Comparison of ENCODE assay signal across 10 mouse cellular contexts in genomic region chr14:47911546-47912545, GRCm38 (mm10).
DNase-seq lines count a peak whose midpoint lies in the region; ATAC-seq and TF ChIP-seq lines count a peak whose summit lies in the region.
"Had no signal": no experiment of that assay in that cellular context is flagged by ENCODE, and none has a peak within 500 bp of the region (broad histone marks: within the 10 kb centered on the region; RNA-seq: fewer than 3 reads in every experiment).

No protein-coding gene starts in this region.

- no peak for ATAC-seq in kidney, embryonic 16.5 days (ENCODE audit: low FRiP score, low TSS enrichment)
- ATAC-seq in frontal cortex, adult (ENCODE audit: low TSS enrichment): peak; percentile 93
- peak; percentile 62; the same call in 1 of the 2 replicates for ATAC-seq in neural tube, embryonic 15.5 days (ENCODE audit: low FRiP score)
- no peak for ATAC-seq in lung, postnatal 0 days
- no peak for ATAC-seq in liver, embryonic 11.5 days (replicated peaks; ENCODE audit: low FRiP score)

- TF ChIP-seq CTCF in lung, postnatal 0 days (IDR thresholded peaks at IDR 0.05): no peak

- H3K9ac ChIP-seq in kidney, embryonic 16.5 days (replicated peaks; ENCODE audit: low read length): no peak overlapping the region
- H3K9ac ChIP-seq in neural tube, embryonic 15.5 days (replicated peaks): no peak overlapping the region
- no peak overlapping the region for H3K9ac ChIP-seq in lung, postnatal 0 days (replicated peaks; ENCODE audit: low read depth)
- no peak overlapping the region for H3K9ac ChIP-seq in liver, embryonic 11.5 days (ENCODE audit: low read depth, low read length)
- H3K9ac ChIP-seq: embryonic facial prominence, embryonic 15.5 days; liver, embryonic 13.5 days had no signal

- peak; percentile 91 for DNase-seq in kidney, adult 11 months
- DNase-seq in layer of hippocampus, adult 8-10 months (ENCODE audit: low spot score in 2 of 2): peak; percentile 73 to 82
- no peak for DNase-seq in adipocyte (ENCODE audit: low spot score)
- DNase-seq in lung, postnatal 0 days (ENCODE audit: low spot score): no peak
- no peak for DNase-seq in liver, embryonic 11.5 days (ENCODE audit: low spot score)
- DNase-seq: liver, embryonic 13.5 days had no signal

- 63% methylated on average over 9 of the region's 9 CpGs for WGBS in kidney, embryonic 16.5 days
- 65% methylated on average over 9 of the region's 9 CpGs for WGBS in neural tube, embryonic 15.5 days
- WGBS in lung, postnatal 0 days: 74% methylated on average over 9 of the region's 9 CpGs
- 70% methylated on average over 9 of the region's 9 CpGs for WGBS in liver, embryonic 11.5 days

- no peak for TF ChIP-seq EP300 in lung, postnatal 0 days (IDR thresholded peaks at IDR 0.05)

- no peak overlapping the region for H3K4me3 ChIP-seq in kidney, embryonic 16.5 days (ENCODE audit: low read length)
- H3K4me3 ChIP-seq in neural tube, embryonic 15.5 days (replicated peaks): no peak overlapping the region
- H3K4me3 ChIP-seq in lung, postnatal 0 days (ENCODE audit: low read depth, low read length): no peak overlapping the region
- H3K4me3 ChIP-seq in liver, embryonic 11.5 days (ENCODE audit: low read depth, low read length): no peak overlapping the region
- H3K4me3 ChIP-seq: embryonic facial prominence, embryonic 15.5 days; liver, embryonic 13.5 days had no signal

- H3K27ac ChIP-seq in kidney, embryonic 16.5 days (ENCODE audit: low read length): no peak overlapping the region
- no peak overlapping the region for H3K27ac ChIP-seq in neural tube, embryonic 15.5 days (replicated peaks)
- no peak overlapping the region for H3K27ac ChIP-seq in lung, postnatal 0 days (ENCODE audit: low read length)
- no peak overlapping the region for H3K27ac ChIP-seq in liver, embryonic 11.5 days (ENCODE audit: low read depth, low read length)
- H3K27ac ChIP-seq: embryonic facial prominence, embryonic 15.5 days; liver, embryonic 13.5 days had no signal

- no peaks in the 10 kb centered on the region for H3K27me3 ChIP-seq in kidney, embryonic 16.5 days (ENCODE audit: insufficient read depth, low read length)
- no peaks in the 10 kb centered on the region for H3K27me3 ChIP-seq in neural tube, embryonic 15.5 days (replicated peaks)
- H3K27me3 ChIP-seq in lung, postnatal 0 days (replicated peaks; ENCODE audit: insufficient read depth, low read length): no peaks in the 10 kb centered on the region
- no peaks in the 10 kb centered on the region for H3K27me3 ChIP-seq in liver, embryonic 11.5 days (replicated peaks; ENCODE audit: control insufficient read depth, insufficient read depth, low read length)
- H3K27me3 ChIP-seq: embryonic facial prominence, embryonic 15.5 days; liver, embryonic 13.5 days had no signal

- H3K4me2 ChIP-seq in kidney, embryonic 16.5 days (replicated peaks; ENCODE audit: low read depth, low read length): no peak overlapping the region
- no peak overlapping the region for H3K4me2 ChIP-seq in neural tube, embryonic 15.5 days
- H3K4me2 ChIP-seq in lung, postnatal 0 days (replicated peaks; ENCODE audit: low read depth, low read length): no peak overlapping the region
- no peak overlapping the region for H3K4me2 ChIP-seq in liver, embryonic 11.5 days
- H3K4me2 ChIP-seq: embryonic facial prominence, embryonic 15.5 days; liver, embryonic 13.5 days had no signal

- no peaks in the 10 kb centered on the region for H3K4me1 ChIP-seq in kidney, embryonic 16.5 days (ENCODE audit: insufficient read depth, low read length)
- H3K4me1 ChIP-seq in neural tube, embryonic 15.5 days: peaks cover 16% of the 10 kb centered on the region; the same call in 1 of the 2 replicates
- H3K4me1 ChIP-seq in lung, postnatal 0 days (ENCODE audit: insufficient read depth, low read depth, low read length): no peaks in the 10 kb centered on the region
- H3K4me1 ChIP-seq in liver, embryonic 11.5 days (replicated peaks; ENCODE audit: control insufficient read depth, insufficient read depth, low read length): no peaks in the 10 kb centered on the region
- H3K4me1 ChIP-seq: liver, embryonic 13.5 days had no signal

- H3K36me3 ChIP-seq in kidney, embryonic 16.5 days (ENCODE audit: insufficient read depth, low read length): no peaks in the 10 kb centered on the region
- H3K36me3 ChIP-seq in neural tube, embryonic 15.5 days: no peaks in the 10 kb centered on the region
- no peaks in the 10 kb centered on the region for H3K36me3 ChIP-seq in lung, postnatal 0 days (ENCODE audit: insufficient read depth, low read length)
- no peaks in the 10 kb centered on the region for H3K36me3 ChIP-seq in liver, embryonic 11.5 days (ENCODE audit: control insufficient read depth, insufficient read depth, low read length)
- H3K36me3 ChIP-seq: embryonic facial prominence, embryonic 15.5 days; liver, embryonic 13.5 days had no signal

- no peaks in the 10 kb centered on the region for H3K9me3 ChIP-seq in kidney, embryonic 16.5 days (ENCODE audit: low read length)
- no peaks in the 10 kb centered on the region for H3K9me3 ChIP-seq in neural tube, embryonic 15.5 days (replicated peaks)
- no peaks in the 10 kb centered on the region for H3K9me3 ChIP-seq in lung, postnatal 0 days (ENCODE audit: low read length)
- H3K9me3 ChIP-seq in liver, embryonic 11.5 days (ENCODE audit: control insufficient read depth, low read length): no peaks in the 10 kb centered on the region
- H3K9me3 ChIP-seq: embryonic facial prominence, embryonic 15.5 days; liver, embryonic 13.5 days had no signal

Comparison
In these comparisons a context has a peak if more than half of its experiments do, and no peak if none do; other contexts are left out.
1. DNase-seq: peak in kidney, adult 11 months (single experiment) and layer of hippocampus, adult 8-10 months (2 of 2); none in adipocyte (single experiment), lung, postnatal 0 days (single experiment) and liver, embryonic 11.5 days (single experiment).
2. ATAC-seq: peak in frontal cortex, adult (single experiment) and neural tube, embryonic 15.5 days (single experiment); none in kidney, embryonic 16.5 days (single experiment), lung, postnatal 0 days (single experiment) and liver, embryonic 11.5 days (single experiment).